Mouse (Mus musculus) mammary gland, adult 2 months (tissue): Measurements from ENCODE around the gene Fabp3. TPM values are rescaled to one million over a fixed set of nuclear protein-coding genes. Genes with fewer than 3 reads are reported as not detected.

Experiments
- polyA plus RNA-seq: library from polyadenylated mRNA; depleted of rRNA; stranded (reverse); fragments of >200 nt; gene quantifications from 2 replicates; pipeline ENCODE4 v1.2.3, GENCODE M21; 2012; ENCODE audit warnings: low replicate concordance; rRNA removed

The Fabp3 gene
- 3.1 and 123 TPM in 2 replicates for polyA plus RNA-seq

DNA sequence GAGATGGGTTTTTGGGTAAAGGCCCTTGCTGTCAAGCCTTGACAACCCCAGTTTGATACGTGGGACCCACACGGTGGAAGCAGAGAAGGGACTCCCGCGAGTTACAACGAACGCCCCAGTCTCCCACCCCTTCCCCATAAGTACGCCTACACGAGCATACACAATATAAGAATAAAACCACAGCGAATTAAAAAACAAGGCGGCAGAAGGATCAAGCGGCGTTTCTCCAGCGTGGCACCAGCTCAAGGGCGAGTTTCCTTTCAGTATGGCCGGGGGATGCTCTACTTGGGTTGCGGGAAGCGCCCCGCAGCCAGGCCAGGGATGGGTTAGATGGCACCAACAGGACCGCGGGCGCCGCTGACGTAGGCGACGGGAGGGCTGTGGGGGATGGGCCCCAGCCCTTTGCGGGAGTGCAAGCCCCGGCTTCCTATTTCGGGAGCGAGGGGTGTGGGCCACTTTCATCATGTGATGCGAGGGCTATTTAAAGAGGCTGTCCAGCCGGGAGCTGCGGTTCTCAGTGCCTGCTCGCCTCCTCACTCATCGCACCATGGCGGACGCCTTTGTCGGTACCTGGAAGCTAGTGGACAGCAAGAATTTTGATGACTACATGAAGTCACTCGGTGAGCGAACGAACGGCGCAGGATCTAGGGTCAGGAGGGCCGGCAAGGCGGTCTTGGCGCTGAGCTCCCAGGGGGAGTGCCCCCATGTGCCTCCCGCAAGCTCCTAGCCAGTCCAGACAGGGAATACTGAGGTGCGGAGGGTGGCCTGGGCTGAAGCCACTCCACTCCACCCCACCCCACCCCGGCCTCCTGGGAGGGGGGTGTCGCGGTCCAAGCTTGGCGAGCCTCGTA lies at the start of gene Fabp3, which contains the start of gene Gm10570:
Gene Fabp3 (plus strand): TSS at position 365 of the 851 bp plus-strand sequence.
Gene Gm10570 (minus strand): TSS at position 444 of the 851 bp plus-strand sequence.

GRCm38 (mm10) chr4:130279105-130279504 lies 29.3 kb upstream of the Fabp3 start, which contains the start of gene Serinc2:
Gene Serinc2, minus strand, starts transcription at chr4:130279205.

DNA sequence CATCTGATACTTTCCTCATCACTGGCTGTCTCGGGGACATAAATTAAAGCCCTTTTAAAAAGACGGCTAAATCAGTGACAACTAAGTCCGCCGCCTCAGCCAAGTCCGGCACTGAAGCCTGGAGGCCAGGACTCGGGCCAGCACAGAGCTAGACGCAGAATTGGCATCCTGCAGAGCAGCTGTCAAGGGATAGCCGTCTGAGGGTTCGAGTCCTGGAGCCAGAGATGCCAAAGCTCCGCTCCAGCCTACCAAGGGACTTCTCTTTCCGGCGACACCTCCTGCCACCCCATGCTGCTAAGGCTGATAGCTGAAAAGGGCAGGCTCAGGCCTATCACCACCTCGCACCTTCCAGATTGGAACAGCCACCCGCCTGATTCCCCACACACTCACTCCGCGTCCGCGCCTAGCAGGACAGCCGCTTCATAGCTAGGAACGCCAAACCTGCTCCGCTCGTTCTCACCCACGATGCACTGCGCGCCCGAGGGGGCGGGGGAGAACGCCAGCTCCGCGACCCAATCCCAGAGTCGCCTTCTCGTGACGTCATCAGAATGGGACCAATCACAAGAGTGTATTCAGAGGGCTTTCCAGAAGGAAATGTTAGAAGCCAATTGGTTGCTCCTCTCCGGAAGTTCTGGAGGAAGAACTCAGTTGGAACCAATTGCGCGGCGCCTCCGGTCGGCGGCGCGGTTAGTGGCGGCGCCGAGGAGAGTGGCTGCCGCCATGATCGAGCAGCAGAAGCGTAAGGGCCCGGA lies 51.3 kb downstream of the Fabp3 start, which contains the start of the genes Zcchc17 and Snrnp40:
Gene Zcchc17 (minus strand): TSS at position 458 of the 752 bp plus-strand sequence.
Gene Snrnp40 (plus strand): TSS at position 647 of the 752 bp plus-strand sequence.

Other genes with a start within 250 kb of the Fabp3 start
- 112 and 136 TPM in 2 replicates for gene Pef1, start 206.0 kb upstream of the Fabp3 start, polyA plus RNA-seq
- gene Hcrtr1, start 169.2 kb upstream of the Fabp3 start, polyA plus RNA-seq: 2.2 TPM in 2 replicates
- 94.4 and 146 TPM in 2 replicates for gene Tinagl1, start 133.5 kb upstream of the Fabp3 start, polyA plus RNA-seq
- gene Gm853, start 86.2 kb upstream of the Fabp3 start, polyA plus RNA-seq: not detected in 2 replicates
- gene Serinc2, start 29.4 kb upstream of the Fabp3 start, polyA plus RNA-seq: 80.7 and 125 TPM in 2 replicates
- 0.30 TPM in 1 of 2 replicates, not detected in the other for gene Gm10570, start 79 bp downstream of the Fabp3 start, polyA plus RNA-seq
- 25.2 and 25.7 TPM in 2 replicates for gene Zcchc17, start 51.3 kb downstream of the Fabp3 start, polyA plus RNA-seq
- 26.4 and 29.8 TPM in 2 replicates for gene Snrnp40, start 51.5 kb downstream of the Fabp3 start, polyA plus RNA-seq